Mouse (Mus musculus): Measurements from ENCODE around the gene Gm20715. TPM values are rescaled to one million over a fixed set of nuclear protein-coding genes. Genes with fewer than 3 reads are reported as not detected.

Gm20715 gene
- polyA plus RNA-seq, 1 experiment from 2014 or later = not detected

- H3K4me2 ChIP-seq (ENCODE audit: low read depth, low read length) = no peak overlapping the region
- no peak overlapping the region for H3K9ac ChIP-seq (ENCODE audit: low read depth, low read length)
- no peak for ATAC-seq
- no peaks in the 10 kb centered on the region for H3K4me1 ChIP-seq (ENCODE audit: control insufficient read depth, insufficient read depth, low read length)
- no peaks in the 10 kb centered on the region for H3K27me3 ChIP-seq (replicated peaks; ENCODE audit: control insufficient read depth, insufficient read depth, low read length)
- no peaks in the 10 kb centered on the region for H3K36me3 ChIP-seq (ENCODE audit: control insufficient read depth, insufficient read depth, low read length)
- no peak overlapping the region for H3K4me3 ChIP-seq (ENCODE audit: low read length)
- 8% methylated on average over 19 of the region's 22 CpGs for WGBS
- H3K27ac ChIP-seq (ENCODE audit: low read length) = no peak overlapping the region
- H3K9me3 ChIP-seq (ENCODE audit: control insufficient read depth, low read length) = no peaks in the 10 kb centered on the region
These were observed 4.8 kb downstream of the Gm20715 start for GRCm38 (mm10) chr7:6414626-6415441.

- H3K4me2 ChIP-seq (ENCODE audit: low read depth, low read length) = no peak overlapping the region
- no peaks in the 10 kb centered on the region for H3K4me1 ChIP-seq (ENCODE audit: control insufficient read depth, insufficient read depth, low read length)
- no peak for ATAC-seq
- H3K9me3 ChIP-seq (ENCODE audit: control insufficient read depth, low read length) = no peaks in the 10 kb centered on the region
- no peaks in the 10 kb centered on the region for H3K36me3 ChIP-seq (ENCODE audit: control insufficient read depth, insufficient read depth, low read length)
- no peaks in the 10 kb centered on the region for H3K27me3 ChIP-seq (replicated peaks; ENCODE audit: control insufficient read depth, insufficient read depth, low read length)
- H3K4me3 ChIP-seq (ENCODE audit: low read length) = no peak overlapping the region
- WGBS = 26% methylated on average over 8 of the region's 8 CpGs
- no peak overlapping the region for H3K27ac ChIP-seq (ENCODE audit: low read length)
- no peak overlapping the region for H3K9ac ChIP-seq (ENCODE audit: low read depth, low read length)
These were observed 5.3 kb downstream of the Gm20715 start for GRCm38 (mm10) chr7:6415442-6415787.

- no peak overlapping the region for H3K9ac ChIP-seq (ENCODE audit: low read depth, low read length)
- no peak overlapping the region for H3K27ac ChIP-seq (ENCODE audit: low read length)
- no peaks in the 10 kb centered on the region for H3K9me3 ChIP-seq (ENCODE audit: control insufficient read depth, low read length)
- H3K4me3 ChIP-seq (ENCODE audit: low read length) = no peak overlapping the region
- no peak for ATAC-seq
- H3K27me3 ChIP-seq (replicated peaks; ENCODE audit: control insufficient read depth, insufficient read depth, low read length) = no peaks in the 10 kb centered on the region
- no peaks in the 10 kb centered on the region for H3K4me1 ChIP-seq (ENCODE audit: control insufficient read depth, insufficient read depth, low read length)
- no peaks in the 10 kb centered on the region for H3K36me3 ChIP-seq (ENCODE audit: control insufficient read depth, insufficient read depth, low read length)
- WGBS = 71% methylated on average over 6 of the region's 6 CpGs
- H3K4me2 ChIP-seq (ENCODE audit: low read depth, low read length) = no peak overlapping the region
These were observed 9.8 kb downstream of the Gm20715 start for GRCm38 (mm10) chr7:6419894-6420293.

- Histone ChIP-seq H3K4me2 (ENCODE audit: low read depth, low read length) (no peak overlapping the region), H3K4me3 (ENCODE audit: low read length) (no peak overlapping the region), H3K27ac (ENCODE audit: low read length) (no peak overlapping the region), H3K4me1 (ENCODE audit: control insufficient read depth, insufficient read depth, low read length) (no peaks in the 10 kb centered on the region), H3K36me3 (ENCODE audit: control insufficient read depth, insufficient read depth, low read length) (no peaks in the 10 kb centered on the region), H3K9ac (ENCODE audit: low read depth, low read length) (no peak overlapping the region), H3K27me3 (replicated peaks; ENCODE audit: control insufficient read depth, insufficient read depth, low read length) (no peaks in the 10 kb centered on the region), H3K9me3 (ENCODE audit: control insufficient read depth, low read length) (peaks cover 2% of the 10 kb centered on the region; the same call in 1 of the 2 replicates)
- WGBS = 83% methylated on average over 3 of the region's 3 CpGs
- no peak for ATAC-seq
These were observed 19.3 kb downstream of the Gm20715 start for GRCm38 (mm10) chr7:6429381-6429780.

- H3K9me3 ChIP-seq (ENCODE audit: control insufficient read depth, low read length) = peaks cover 2% of the 10 kb centered on the region; the same call in 1 of the 2 replicates
- WGBS = 32% methylated on average over 2 of the region's 2 CpGs
- ATAC-seq = no peak
These were observed 20.3 kb downstream of the Gm20715 start for GRCm38 (mm10) chr7:6430342-6430741.

GRCm38 (mm10) chr7:6438388-6438787 lies 28.3 kb downstream of the Gm20715 start, which contains the start of gene Olfr1344:
Gene Olfr1344 (plus strand): TSS chr7:6438688.
- ATAC-seq = no peak
- H3K27ac ChIP-seq (ENCODE audit: low read length) = no peak within 1 kb of the TSS
- H3K9ac ChIP-seq (ENCODE audit: low read depth, low read length) = no peak within 1 kb of the TSS
- no peaks in the 10 kb centered on the region for H3K4me1 ChIP-seq (ENCODE audit: control insufficient read depth, insufficient read depth, low read length)
- H3K4me2 ChIP-seq (ENCODE audit: low read depth, low read length) = no peak within 1 kb of the TSS
- H3K36me3 ChIP-seq (ENCODE audit: control insufficient read depth, insufficient read depth, low read length) = no peaks in the 10 kb centered on the region
- WGBS = 77% methylated on average over 3 of the region's 3 CpGs
- no peak within 1 kb of the TSS for H3K4me3 ChIP-seq (ENCODE audit: low read length)
- no peaks in the 10 kb centered on the region for H3K9me3 ChIP-seq (ENCODE audit: control insufficient read depth, low read length)
- H3K27me3 ChIP-seq (replicated peaks; ENCODE audit: control insufficient read depth, insufficient read depth, low read length) = no peaks in the 10 kb centered on the region

More at GRCm38 (mm10) chr7:6430342-6430741, 20.3 kb downstream of the Gm20715 start:
- Histone ChIP-seq H3K27ac (ENCODE audit: low read length) (no peak overlapping the region), H3K9ac (ENCODE audit: low read depth, low read length) (no peak overlapping the region), H3K27me3 (replicated peaks; ENCODE audit: control insufficient read depth, insufficient read depth, low read length) (no peaks in the 10 kb centered on the region), H3K36me3 (ENCODE audit: control insufficient read depth, insufficient read depth, low read length) (no peaks in the 10 kb centered on the region), H3K4me1 (ENCODE audit: control insufficient read depth, insufficient read depth, low read length) (no peaks in the 10 kb centered on the region), H3K4me2 (ENCODE audit: low read depth, low read length) (no peak overlapping the region), H3K4me3 (ENCODE audit: low read length) (no peak overlapping the region)

- no peak overlapping the region for H3K4me2 ChIP-seq (ENCODE audit: low read depth, low read length)
These were observed 31.1 kb downstream of the Gm20715 start for GRCm38 (mm10) chr7:6441173-6441572.

GRCm38 (mm10) chr7:6447771-6448170 lies 37.7 kb downstream of the Gm20715 start:
- H3K9ac ChIP-seq (ENCODE audit: low read depth, low read length) = no peak overlapping the region
- ATAC-seq = no peak

More at GRCm38 (mm10) chr7:6441173-6441572, 31.1 kb downstream of the Gm20715 start:
- no peaks in the 10 kb centered on the region for H3K9me3 ChIP-seq (ENCODE audit: control insufficient read depth, low read length)
- H3K9ac ChIP-seq (ENCODE audit: low read depth, low read length) = no peak overlapping the region
- no peaks in the 10 kb centered on the region for H3K27me3 ChIP-seq (replicated peaks; ENCODE audit: control insufficient read depth, insufficient read depth, low read length)
- no peak for ATAC-seq
- no peak overlapping the region for H3K27ac ChIP-seq (ENCODE audit: low read length)
- WGBS = 59% methylated on average over 2 of the region's 2 CpGs
- no peaks in the 10 kb centered on the region for H3K36me3 ChIP-seq (ENCODE audit: control insufficient read depth, insufficient read depth, low read length)
- H3K4me3 ChIP-seq (ENCODE audit: low read length) = no peak overlapping the region
- H3K4me1 ChIP-seq (ENCODE audit: control insufficient read depth, insufficient read depth, low read length) = no peaks in the 10 kb centered on the region

GRCm38 (mm10) chr7:6455868-6456267 lies 45.8 kb downstream of the Gm20715 start, which contains the start of gene Olfr1336:
Gene Olfr1336 (plus strand): TSS chr7:6456168.
- no peak within 1 kb of the TSS for H3K9ac ChIP-seq (ENCODE audit: low read depth, low read length)
- H3K4me1 ChIP-seq (ENCODE audit: control insufficient read depth, insufficient read depth, low read length) = no peaks in the 10 kb centered on the region
- no peaks in the 10 kb centered on the region for H3K27me3 ChIP-seq (replicated peaks; ENCODE audit: control insufficient read depth, insufficient read depth, low read length)
- no peaks in the 10 kb centered on the region for H3K36me3 ChIP-seq (ENCODE audit: control insufficient read depth, insufficient read depth, low read length)
- no peak within 1 kb of the TSS for H3K4me3 ChIP-seq (ENCODE audit: low read length)
- no peak within 1 kb of the TSS for H3K4me2 ChIP-seq (ENCODE audit: low read depth, low read length)
- H3K27ac ChIP-seq (ENCODE audit: low read length) = no peak within 1 kb of the TSS
- H3K9me3 ChIP-seq (ENCODE audit: control insufficient read depth, low read length) = no peaks in the 10 kb centered on the region
- no peak for ATAC-seq

More at GRCm38 (mm10) chr7:6447771-6448170, 37.7 kb downstream of the Gm20715 start:
- no peaks in the 10 kb centered on the region for H3K36me3 ChIP-seq (ENCODE audit: control insufficient read depth, insufficient read depth, low read length)
- no peaks in the 10 kb centered on the region for H3K4me1 ChIP-seq (ENCODE audit: control insufficient read depth, insufficient read depth, low read length)
- no peak overlapping the region for H3K4me3 ChIP-seq (ENCODE audit: low read length)
- no peak overlapping the region for H3K27ac ChIP-seq (ENCODE audit: low read length)
- no peaks in the 10 kb centered on the region for H3K27me3 ChIP-seq (replicated peaks; ENCODE audit: control insufficient read depth, insufficient read depth, low read length)
- H3K9me3 ChIP-seq (ENCODE audit: control insufficient read depth, low read length) = no peaks in the 10 kb centered on the region
- WGBS = 78% methylated on average over 5 of the region's 5 CpGs
- H3K4me2 ChIP-seq (ENCODE audit: low read depth, low read length) = no peak overlapping the region

Measured in intestine, embryonic 16.5 days (tissue).